Mouse (Mus musculus) large intestine, adult 2 months (tissue): ENCODE measurements around the gene Samd14. TPM values are rescaled to one million over a fixed set of nuclear protein-coding genes. Genes with fewer than 3 reads are reported as not detected.
A peak's percentile ranks its signal among the peaks of the same experiment; 100 is the strongest.
"Not testable (repeated sequence)": the region's sequence is repeated elsewhere in the genome, so short reads cannot be mapped to it uniquely, and the experiment has no call there.

Source experiments
- DNase-seq: peaks from one replicate; pipeline ENCODE4 v3.0.0-alpha.2; 2012; ENCODE audit warnings: low read depth, low spot score
- WGBS: fragments of 180-500 bp; shearing (Covaris S2); methylation state at CpG from one replicate; pipeline ENCODE4 v1.1.7; 2018; 5-methylcytosine and 5-hydroxymethylcytosine counted together
- polyA plus RNA-seq: library from polyadenylated mRNA; depleted of rRNA; stranded (reverse); fragments of >200 nt; gene quantifications from 2 replicates; pipeline ENCODE4 v1.2.3, GENCODE M21; 2012; rRNA removed

Gene Samd14
- polyA plus RNA-seq, result 2.2 and 2.4 TPM in 2 replicates

- DNase-seq, result no peak
- 2% methylated on average over 32 of the region's 32 CpGs for WGBS
These were observed at the start of gene Samd14 for GRCm38 (mm10) chr11:95009629-95010014. Gene Samd14, plus strand, starts transcription at chr11:95009879.

- 64% methylated on average over 5 of the region's 5 CpGs for WGBS
- DNase-seq, result no peak
These were observed 47.1 kb upstream of the Samd14 start for GRCm38 (mm10) chr11:94962534-94963101.

- WGBS, result 40% methylated on average over 4 of the region's 4 CpGs
- DNase-seq, result no peak
These were observed 42.3 kb upstream of the Samd14 start, which contains the start of gene Hils1 for GRCm38 (mm10) chr11:94967419-94967818. Gene Hils1, plus strand, starts transcription at chr11:94967593.

- DNase-seq, result no peak
- WGBS, result 75% methylated on average over 7 of the region's 7 CpGs
These were observed 41.5 kb upstream of the Samd14 start for GRCm38 (mm10) chr11:94968187-94968586.

GRCm38 (mm10) chr11:94969709-94970108, 40.0 kb upstream of the Samd14 start:
- 80% methylated on average over 4 of the region's 4 CpGs for WGBS
- DNase-seq, result not testable (repeated sequence)

- no peak for DNase-seq
- 38% methylated on average over 15 of the region's 15 CpGs for whole genome bisulfite sequencing
These were observed 39.3 kb upstream of the Samd14 start for GRCm38 (mm10) chr11:94970210-94970943.

- WGBS, result 59% methylated on average over 16 of the region's 16 CpGs
- no peak for DNase-seq
These were observed 37.6 kb upstream of the Samd14 start for GRCm38 (mm10) chr11:94971895-94972615.

GRCm38 (mm10) chr11:94972887-94973286, 36.8 kb upstream of the Samd14 start:
- DNase-seq, result no peak

GRCm38 (mm10) chr11:94973313-94973712, 36.4 kb upstream of the Samd14 start:
- no peak for DNase-seq
- 56% methylated on average over 4 of the region's 4 CpGs for WGBS

More at GRCm38 (mm10) chr11:94972887-94973286, 36.8 kb upstream of the Samd14 start:
- WGBS, result 61% methylated on average over 5 of the region's 5 CpGs

GRCm38 (mm10) chr11:94974951-94975350, 34.7 kb upstream of the Samd14 start:
- WGBS, result 72% methylated on average over 2 of the region's 2 CpGs
- DNase-seq, result no peak

GRCm38 (mm10) chr11:94976199-94976598, 33.5 kb upstream of the Samd14 start, which contains the start of gene Sgca:
Gene Sgca, minus strand, starts transcription at chr11:94976327.
- DNase-seq, result no peak
- 76% methylated on average over 5 of the region's 5 CpGs for WGBS

GRCm38 (mm10) chr11:94978178-94978915, 31.3 kb upstream of the Samd14 start:
- WGBS, result 40% methylated on average over 9 of the region's 9 CpGs
- DNase-seq, result no peak

- under 1% methylated on average over 20 of the region's 20 CpGs for WGBS
- DNase-seq, result peak; percentile 95
These were observed 30.7 kb upstream of the Samd14 start for GRCm38 (mm10) chr11:94978947-94979346.

- WGBS, result 76% methylated on average over 11 of the region's 11 CpGs
- DNase-seq, result no peak
These were observed 30.1 kb upstream of the Samd14 start for GRCm38 (mm10) chr11:94979462-94980179.

- no peak for DNase-seq
These were observed 24.5 kb upstream of the Samd14 start for GRCm38 (mm10) chr11:94985140-94985539.

GRCm38 (mm10) chr11:94985822-94986221, 23.9 kb upstream of the Samd14 start:
- 75% methylated on average over 5 of the region's 5 CpGs for WGBS

More at GRCm38 (mm10) chr11:94985140-94985539, 24.5 kb upstream of the Samd14 start:
- 28% methylated on average over 1 of the region's 1 CpGs for WGBS

GRCm38 (mm10) chr11:94986435-94986834, 23.2 kb upstream of the Samd14 start:
- no peak for DNase-seq
- WGBS, result 40% methylated on average over 2 of the region's 2 CpGs

More at GRCm38 (mm10) chr11:94985822-94986221, 23.9 kb upstream of the Samd14 start:
- DNase-seq, result no peak

GRCm38 (mm10) chr11:94987341-94987740, 22.3 kb upstream of the Samd14 start:
- 53% methylated on average over 6 of the region's 6 CpGs for WGBS
- no peak for DNase-seq

GRCm38 (mm10) chr11:94987851-94988250, 21.8 kb upstream of the Samd14 start:
- no peak for DNase-seq
- WGBS, result 78% methylated on average over 8 of the region's 8 CpGs
